Mouse (Mus musculus) liver, adult (tissue): ENCODE measurements around the gene Nkapd1.
A peak's percentile ranks its signal among the peaks of the same experiment; 100 is the strongest.

Source experiments
- GATA4 ChIP-seq: IDR thresholded peaks from 2 replicates; pipeline ENCODE4 v1.6.1; 2014; ENCODE audit warnings: mild to moderate bottlenecking, low read length; ENCODE audit not compliant: insufficient replicate concordance

Gene Nkapd1

GRCm38 (mm10) chr9:50604338-50604737 is 12.9 kb downstream of the Nkapd1 start:
- peak; percentile 78; the same call in 1 of the 2 replicates for TF ChIP-seq GATA4

- no peak for TF ChIP-seq GATA4
Observed at GRCm38 (mm10) chr9:50603998-50604324, 13.3 kb downstream of the Nkapd1 start.

- peak; percentile 23; the same call in 1 of the 2 replicates for TF ChIP-seq GATA4
Observed at GRCm38 (mm10) chr9:50603189-50603997, 13.9 kb downstream of the Nkapd1 start, which contains the start of the genes Sdhd and Timm8b. TSS of gene Sdhd (minus strand) at chr9:50603812. TSS of gene Timm8b (plus strand) at chr9:50603910.

- no peak for TF ChIP-seq GATA4
Observed at GRCm38 (mm10) chr9:50602055-50602845, 15.0 kb downstream of the Nkapd1 start.

- no peak for TF ChIP-seq GATA4
Observed at GRCm38 (mm10) chr9:50601536-50601935, 15.7 kb downstream of the Nkapd1 start.

- TF ChIP-seq GATA4: no peak
Observed at GRCm38 (mm10) chr9:50596973-50597372, 20.3 kb downstream of the Nkapd1 start.

GRCm38 (mm10) chr9:50594794-50595417 is 22.4 kb downstream of the Nkapd1 start:
- TF ChIP-seq GATA4: no peak

GRCm38 (mm10) chr9:50593544-50593943 is 23.7 kb downstream of the Nkapd1 start:
- TF ChIP-seq GATA4: no peak

- TF ChIP-seq GATA4: no peak
Observed at GRCm38 (mm10) chr9:50592955-50593354, 24.3 kb downstream of the Nkapd1 start.

- TF ChIP-seq GATA4: no peak
Observed at GRCm38 (mm10) chr9:50590856-50591518, 26.3 kb downstream of the Nkapd1 start.

- TF ChIP-seq GATA4: no peak
Observed at GRCm38 (mm10) chr9:50586955-50587354, 30.3 kb downstream of the Nkapd1 start.

GRCm38 (mm10) chr9:50585145-50585818 is 32.0 kb downstream of the Nkapd1 start:
- no peak for TF ChIP-seq GATA4

GRCm38 (mm10) chr9:50580370-50580769 is 36.9 kb downstream of the Nkapd1 start:
- no peak for TF ChIP-seq GATA4
